Mouse (Mus musculus): ENCODE data around the gene Ak1. TPM values are rescaled to one million over a fixed set of nuclear protein-coding genes. Genes with fewer than 3 reads are reported as not detected.

Gene Ak1
- polyA plus RNA-seq, 1 experiment, result 157 TPM

DNA sequence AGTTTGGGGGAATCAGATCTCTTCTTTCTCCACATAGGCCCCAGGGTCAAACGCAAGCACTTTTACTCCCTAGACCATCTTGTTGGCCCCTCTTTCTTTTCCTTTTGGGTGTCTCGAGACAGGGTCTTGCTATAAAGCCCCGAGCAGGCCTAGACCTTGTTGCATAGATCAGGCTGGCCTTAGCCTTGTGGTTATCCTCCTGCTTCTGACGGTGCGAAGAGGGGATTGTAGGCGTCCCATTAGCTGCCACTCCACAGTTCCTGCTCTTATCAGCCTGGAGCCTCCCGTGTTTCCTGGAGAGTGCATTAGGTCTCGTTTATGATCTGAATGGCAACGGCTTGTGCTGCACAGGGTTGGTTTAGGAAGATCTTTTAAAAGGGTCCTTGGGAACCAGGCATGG, 22.5 kb downstream of the Ak1 start:
- H3K4me3 ChIP-seq (ENCODE audit: insufficient read depth, low read length), result no peak overlapping the region
- H3K4me1 ChIP-seq (ENCODE audit: control insufficient read depth, insufficient read depth, low read length), result no peaks in the 10 kb centered on the region
- TF ChIP-seq CTCF (IDR thresholded peaks at IDR 0.05; ENCODE audit: borderline replicate concordance, insufficient read depth, low read length) (no peak), POLR2A (IDR thresholded peaks at IDR 0.05; ENCODE audit: low read depth, low read length) (no peak)
- H3K27ac ChIP-seq (ENCODE audit: insufficient read depth, low read length), result no peak overlapping the region

DNA sequence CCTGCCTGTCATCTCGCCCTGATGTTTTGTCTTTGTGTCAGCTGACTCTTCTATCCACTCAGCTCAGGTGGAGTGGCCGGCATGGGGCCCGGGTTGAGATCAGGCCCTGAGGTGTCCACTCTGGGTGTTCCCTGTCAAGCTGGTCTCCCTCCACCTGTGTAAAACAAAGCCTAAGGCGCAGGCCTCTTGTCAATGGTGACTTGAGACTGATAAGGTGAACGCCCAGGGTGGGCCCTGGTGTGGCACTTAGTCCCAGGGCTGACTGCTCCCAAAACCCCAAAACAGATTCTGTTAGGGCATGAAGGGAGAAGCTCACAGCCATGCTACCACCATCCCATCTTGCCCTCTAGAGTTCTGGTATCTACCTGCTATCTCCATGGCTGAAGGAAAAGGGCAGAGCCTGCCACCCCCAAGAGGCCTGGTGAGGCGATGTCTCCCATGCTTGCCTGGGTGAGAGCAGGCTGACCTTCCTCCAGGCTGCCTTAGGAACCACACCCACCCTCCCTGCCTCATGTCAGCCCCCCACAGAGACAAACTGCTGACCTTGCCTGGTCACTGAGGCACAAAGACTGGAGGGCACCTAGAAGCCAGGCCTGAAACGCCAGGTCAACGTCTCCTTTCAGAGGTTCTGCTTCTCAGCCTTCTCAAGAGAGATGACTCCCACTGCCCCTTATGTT, 23.4 kb downstream of the Ak1 start:
- no peak for TF ChIP-seq CTCF (IDR thresholded peaks at IDR 0.05; ENCODE audit: borderline replicate concordance, insufficient read depth, low read length)
- TF ChIP-seq POLR2A (IDR thresholded peaks at IDR 0.05; ENCODE audit: low read depth, low read length), result no peak
- H3K4me3 ChIP-seq (ENCODE audit: insufficient read depth, low read length), result no peak overlapping the region
- no peak overlapping the region for H3K27ac ChIP-seq (ENCODE audit: insufficient read depth, low read length)
- no peaks in the 10 kb centered on the region for H3K4me1 ChIP-seq (ENCODE audit: control insufficient read depth, insufficient read depth, low read length)

- Histone ChIP-seq H3K4me1 (ENCODE audit: control insufficient read depth, insufficient read depth, low read length) (no peaks in the 10 kb centered on the region), H3K27ac (ENCODE audit: insufficient read depth, low read length) (no peak overlapping the region), H3K4me3 (ENCODE audit: insufficient read depth, low read length) (no peak overlapping the region)
- TF ChIP-seq CTCF (IDR thresholded peaks at IDR 0.05; ENCODE audit: borderline replicate concordance, insufficient read depth, low read length), result no peak
- no peak for TF ChIP-seq POLR2A (IDR thresholded peaks at IDR 0.05; ENCODE audit: low read depth, low read length)
Observed at GRCm38 (mm10) chr2:32645647-32646046, 24.1 kb downstream of the Ak1 start.

- H3K4me3 ChIP-seq (ENCODE audit: insufficient read depth, low read length), result peak within 1 kb of the TSS; percentile 44
- H3K27ac ChIP-seq (ENCODE audit: insufficient read depth, low read length), result no peak within 1 kb of the TSS
Observed at GRCm38 (mm10) chr2:32646379-32647056, 25.0 kb downstream of the Ak1 start, which contains the start of gene Eng. Gene Eng, plus strand, starts transcription at chr2:32646595.

GRCm38 (mm10) chr2:32647366-32647765, 25.8 kb downstream of the Ak1 start:
- H3K4me1 ChIP-seq (ENCODE audit: control insufficient read depth, insufficient read depth, low read length), result no peaks in the 10 kb centered on the region
- no peak overlapping the region for H3K27ac ChIP-seq (ENCODE audit: insufficient read depth, low read length)
- TF ChIP-seq CTCF (IDR thresholded peaks at IDR 0.05; ENCODE audit: borderline replicate concordance, insufficient read depth, low read length), result no peak
- no peak for TF ChIP-seq POLR2A (IDR thresholded peaks at IDR 0.05; ENCODE audit: low read depth, low read length)
- peak overlapping the region; percentile 44 for H3K4me3 ChIP-seq (ENCODE audit: insufficient read depth, low read length)

More at GRCm38 (mm10) chr2:32646379-32647056, 25.0 kb downstream of the Ak1 start, which contains the start of gene Eng:
- no peaks in the 10 kb centered on the region for H3K4me1 ChIP-seq (ENCODE audit: control insufficient read depth, insufficient read depth, low read length)
- no peak; the same call in 1 of the 2 replicates for TF ChIP-seq POLR2A (IDR thresholded peaks at IDR 0.05; ENCODE audit: low read depth, low read length)
- TF ChIP-seq CTCF (IDR thresholded peaks at IDR 0.05; ENCODE audit: borderline replicate concordance, insufficient read depth, low read length), result no peak

DNA sequence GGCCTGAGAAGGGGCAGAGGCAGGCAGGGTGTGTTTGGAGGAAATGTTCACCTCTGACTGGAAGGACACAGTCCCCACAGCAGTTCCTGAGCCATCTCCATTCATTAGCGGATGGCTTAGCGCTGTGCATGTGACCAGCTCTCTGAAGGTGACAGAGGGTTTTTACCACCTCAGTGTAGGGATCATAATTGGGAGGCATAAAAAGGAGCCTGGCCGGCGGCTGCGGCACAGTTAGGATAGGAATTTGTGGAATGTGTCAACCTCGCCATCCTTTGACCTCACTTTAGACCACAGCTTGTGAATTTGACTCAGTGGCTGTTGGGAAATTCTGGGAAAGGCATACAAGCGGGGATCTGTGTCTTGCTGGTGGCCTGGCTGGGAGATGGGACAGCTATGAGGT, 32.2 kb downstream of the Ak1 start:
- Histone ChIP-seq H3K4me3 (ENCODE audit: insufficient read depth, low read length) (no peak overlapping the region), H3K4me1 (ENCODE audit: control insufficient read depth, insufficient read depth, low read length) (0 out of 2 replicates have a peak, but pooled peaks cover 4% of the 10 kb centered on the region), H3K27ac (ENCODE audit: insufficient read depth, low read length) (no peak overlapping the region)
- TF ChIP-seq CTCF (IDR thresholded peaks at IDR 0.05; ENCODE audit: borderline replicate concordance, insufficient read depth, low read length) (no peak), POLR2A (IDR thresholded peaks at IDR 0.05; ENCODE audit: low read depth, low read length) (no peak)

DNA sequence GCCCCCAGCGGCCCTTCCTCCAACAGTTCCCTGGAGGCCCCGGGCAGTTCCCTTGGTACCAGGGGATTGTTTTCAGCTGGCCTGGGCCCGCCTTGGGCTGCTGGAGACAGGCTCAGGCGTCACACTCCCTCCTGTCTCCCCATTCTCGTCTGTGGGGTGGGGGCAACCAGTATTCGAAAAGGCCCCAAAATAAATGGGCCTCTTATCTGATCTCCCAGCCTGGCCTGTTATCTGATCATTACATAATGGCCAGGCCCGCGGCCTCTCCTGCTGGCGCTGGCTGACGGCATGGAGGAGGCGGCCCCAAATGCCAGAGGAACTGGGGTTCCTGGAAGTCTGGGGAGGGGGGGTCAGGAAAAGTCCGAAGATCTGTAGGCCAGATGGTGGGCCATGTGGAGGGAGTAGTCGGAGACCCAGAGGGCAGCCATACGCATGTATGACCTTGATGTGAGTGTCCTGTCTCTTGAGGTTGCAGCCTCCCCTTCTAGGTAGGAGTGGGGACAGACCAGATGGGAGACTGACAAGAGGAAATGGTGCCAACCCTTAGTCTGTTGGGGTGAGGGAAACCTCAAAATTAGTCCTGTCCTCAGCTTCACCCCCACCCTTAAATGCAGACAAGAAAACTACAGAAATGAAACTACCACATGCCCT, 33.3 kb downstream of the Ak1 start:
- Histone ChIP-seq H3K4me1 (ENCODE audit: control insufficient read depth, insufficient read depth, low read length) (0 out of 2 replicates have a peak, but pooled peaks cover 4% of the 10 kb centered on the region), H3K27ac (ENCODE audit: insufficient read depth, low read length) (no peak overlapping the region), H3K4me3 (ENCODE audit: insufficient read depth, low read length) (no peak overlapping the region)
- TF ChIP-seq CTCF (IDR thresholded peaks at IDR 0.05; ENCODE audit: borderline replicate concordance, insufficient read depth, low read length), result no peak
- no peak for TF ChIP-seq POLR2A (IDR thresholded peaks at IDR 0.05; ENCODE audit: low read depth, low read length)

GRCm38 (mm10) chr2:32655394-32655744, 33.8 kb downstream of the Ak1 start:
- Histone ChIP-seq H3K4me1 (ENCODE audit: control insufficient read depth, insufficient read depth, low read length) (0 out of 2 replicates have a peak, but pooled peaks cover 4% of the 10 kb centered on the region), H3K27ac (ENCODE audit: insufficient read depth, low read length) (no peak overlapping the region), H3K4me3 (ENCODE audit: insufficient read depth, low read length) (no peak overlapping the region)
- TF ChIP-seq CTCF (IDR thresholded peaks at IDR 0.05; ENCODE audit: borderline replicate concordance, insufficient read depth, low read length) (no peak), POLR2A (IDR thresholded peaks at IDR 0.05; ENCODE audit: low read depth, low read length) (no peak)

- no peak overlapping the region for H3K4me3 ChIP-seq (ENCODE audit: insufficient read depth, low read length)
- H3K27ac ChIP-seq (ENCODE audit: insufficient read depth, low read length), result no peak overlapping the region
- TF ChIP-seq POLR2A (IDR thresholded peaks at IDR 0.05; ENCODE audit: low read depth, low read length), result no peak
- TF ChIP-seq CTCF (IDR thresholded peaks at IDR 0.05; ENCODE audit: borderline replicate concordance, insufficient read depth, low read length), result no peak
- H3K4me1 ChIP-seq (ENCODE audit: control insufficient read depth, insufficient read depth, low read length), result 0 out of 2 replicates have a peak, but pooled peaks cover 4% of the 10 kb centered on the region
Observed at GRCm38 (mm10) chr2:32655826-32656225, 34.3 kb downstream of the Ak1 start.

Measured in embryonic fibroblast, embryonic 13.5 days (primary cell).